Mouse (Mus musculus) inflammation-experienced regulatory T-cells, adult 16 weeks (primary cell): Measurements from ENCODE around the gene Svop. TPM values are rescaled to one million over a fixed set of nuclear protein-coding genes. Genes with fewer than 3 reads are reported as not detected.

Source experiments
- polyA plus RNA-seq: library from polyadenylated mRNA; unstranded; fragments of 100-300 nt; shearing (Covaris generic); gene quantifications from one replicate; pipeline ENCODE4 v1.2.1, GENCODE M21; 2017

The Svop gene
- polyA plus RNA-seq: 0.34 TPM

GRCm38 (mm10) chr5:114091057-114091807 is at the start of gene Svop:
Svop (minus strand) TSS chr5:114091570.

GRCm38 (mm10) chr5:114130211-114130605 is 38.8 kb upstream of the Svop start, which contains the start of gene Ung:
Ung (plus strand) TSS chr5:114130386.

GRCm38 (mm10) chr5:114127374-114128349 is 36.3 kb upstream of the Svop start, which contains the start of gene Alkbh2:
Alkbh2 (minus strand) TSS chr5:114128218.

GRCm38 (mm10) chr5:114065161-114065560 is 26.2 kb downstream of the Svop start, which contains the start of gene Usp30:
Usp30 (plus strand) TSS chr5:114065461.

GRCm38 (mm10) chr5:114003542-114003941 is 87.8 kb downstream of the Svop start, which contains the start of gene Dao:
Dao (plus strand) TSS chr5:114003703.

GRCm38 (mm10) chr5:113993487-113994465 is 97.6 kb downstream of the Svop start, which contains the start of gene Ssh1:
Ssh1 (minus strand) TSS chr5:113993894.

Other genes starting within 250 kb of the Svop start
- gene Coro1c, start 182.8 kb downstream of the Svop start, polyA plus RNA-seq: 101 TPM
- 30.9 TPM for gene Ssh1, start 97.7 kb downstream of the Svop start, polyA plus RNA-seq
- 0.87 TPM for gene Dao, start 87.9 kb downstream of the Svop start, polyA plus RNA-seq
- 2.3 TPM for gene Usp30, start 26.1 kb downstream of the Svop start, polyA plus RNA-seq
- 17.2 TPM for gene Alkbh2, start 36.6 kb upstream of the Svop start, polyA plus RNA-seq
- 2.6 TPM for gene Ung, start 38.8 kb upstream of the Svop start, polyA plus RNA-seq
- 0.44 TPM for gene Acacb, start 55.0 kb upstream of the Svop start, polyA plus RNA-seq
- not detected for gene Foxn4, start 182.2 kb upstream of the Svop start, polyA plus RNA-seq
- gene Myo1h, start 197.6 kb upstream of the Svop start, polyA plus RNA-seq: 7.0 TPM